Mouse (Mus musculus) left cerebral cortex, adult 9 months (tissue): ENCODE results near the gene Tent2.

ENCODE experiments used
- DNase-seq, 2 experiments: peaks; one replicate each; pipeline ENCODE4 v3.0.0; 2022; ENCODE audit warnings: low spot score in 2 of 2

Tent2 gene

DNA sequence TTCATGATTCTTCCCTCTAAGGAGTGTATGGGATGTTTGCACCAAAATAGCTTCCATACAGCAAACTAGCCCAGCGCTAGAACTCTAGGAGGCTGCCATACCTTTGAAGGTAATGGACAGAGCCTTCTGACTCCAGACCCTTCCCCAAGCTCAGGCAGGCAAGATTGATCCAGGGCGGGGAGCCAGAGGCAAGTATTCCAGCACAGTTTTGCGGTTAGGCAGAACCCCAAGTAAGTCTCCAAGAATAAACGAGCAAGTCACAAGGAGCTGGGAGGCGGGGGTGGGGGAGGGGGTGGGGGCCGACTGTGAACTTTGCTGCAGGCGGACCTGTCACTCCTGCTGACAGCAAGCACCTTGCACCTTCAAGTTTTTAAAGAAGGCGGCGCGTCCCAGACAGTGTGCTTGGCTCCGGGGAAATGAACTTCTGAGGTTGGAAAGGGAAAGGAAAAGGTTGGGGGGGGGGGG, 48.3 kb downstream of the Tent2 start:
- DNase-seq: no peak

DNA sequence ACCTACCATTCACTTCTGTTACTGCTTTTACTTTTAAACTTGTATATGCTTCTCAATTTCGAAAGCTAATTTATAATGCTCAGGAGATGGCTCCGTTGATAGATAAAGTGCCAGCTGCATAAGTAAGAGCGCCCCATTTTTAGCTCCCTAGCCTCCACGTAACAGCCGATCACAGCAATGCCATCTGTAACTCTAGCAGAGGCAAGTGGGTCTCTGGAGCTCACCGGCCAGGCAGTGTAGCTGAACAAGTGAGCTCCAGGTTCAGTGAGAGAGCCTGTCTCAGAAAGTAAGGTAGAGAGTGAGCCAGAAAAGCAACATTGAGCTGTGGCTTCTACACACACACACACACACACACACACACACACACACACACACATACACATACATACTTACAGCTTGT, 51.0 kb downstream of the Tent2 start:
- no peak for DNase-seq

GRCm38 (mm10) chr13:93138059-93138458, 54.1 kb downstream of the Tent2 start:
- DNase-seq: no peak

- DNase-seq: no peak
Observed at GRCm38 (mm10) chr13:93137098-93137497, 55.1 kb downstream of the Tent2 start.

DNA sequence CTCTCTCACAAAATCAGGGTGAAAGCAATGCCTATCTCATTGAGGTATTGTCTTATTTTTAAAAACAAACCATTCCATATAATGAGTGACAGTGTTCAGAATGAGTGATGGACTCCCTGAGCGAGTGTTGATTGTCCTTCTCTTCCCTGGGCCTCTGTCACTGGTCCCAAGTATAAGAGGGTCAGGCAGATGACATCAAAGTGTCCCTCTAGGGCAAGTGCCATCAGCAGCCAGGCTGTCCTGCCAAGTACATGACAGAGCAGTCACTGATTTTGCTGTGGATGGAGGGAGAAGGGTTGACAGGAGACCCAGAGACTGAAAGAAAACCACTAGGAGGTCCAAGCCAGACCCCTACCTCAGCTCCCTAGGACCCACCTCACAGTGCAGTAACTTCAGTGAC, 55.9 kb downstream of the Tent2 start:
- no peak for DNase-seq

DNA sequence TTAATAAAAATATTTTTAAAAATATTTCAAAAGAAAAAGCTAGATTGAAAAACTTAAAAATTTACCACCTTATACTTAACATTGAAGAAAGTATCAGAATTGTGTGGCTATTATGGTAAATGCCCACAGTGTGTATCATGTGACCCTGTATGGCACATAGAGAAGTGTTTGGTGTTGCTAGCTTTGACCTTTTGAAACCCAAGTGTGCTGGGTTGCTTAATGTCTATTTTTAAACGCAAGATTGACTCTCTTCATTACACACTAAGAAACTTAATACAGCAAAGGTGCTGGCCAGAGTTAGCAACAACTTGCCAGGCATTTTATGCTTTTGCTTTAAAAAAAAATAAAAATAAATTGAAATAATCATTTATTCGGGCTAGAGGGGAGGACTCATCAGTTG, 56.7 kb downstream of the Tent2 start:
- no peak for DNase-seq

DNA sequence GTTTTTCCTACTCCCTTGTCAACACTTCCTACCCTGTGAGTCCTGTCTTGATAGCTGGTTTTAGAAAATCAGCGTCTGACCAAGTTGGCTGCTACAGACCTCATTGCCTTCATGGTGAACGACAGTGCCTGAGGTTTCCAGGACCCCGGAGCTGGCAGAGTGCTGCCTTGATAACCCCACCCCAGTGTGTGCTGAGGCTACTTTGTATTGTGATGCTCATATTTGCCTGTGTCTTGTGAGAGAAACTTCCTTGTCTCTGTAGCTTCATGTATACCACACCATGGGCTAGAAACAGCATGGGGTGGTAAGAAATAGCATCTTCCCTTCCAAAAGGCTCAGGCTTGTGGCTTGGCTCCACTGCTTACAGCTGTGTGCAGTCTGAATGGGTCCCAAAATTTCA, 61.5 kb downstream of the Tent2 start:
- no peak for DNase-seq

DNA sequence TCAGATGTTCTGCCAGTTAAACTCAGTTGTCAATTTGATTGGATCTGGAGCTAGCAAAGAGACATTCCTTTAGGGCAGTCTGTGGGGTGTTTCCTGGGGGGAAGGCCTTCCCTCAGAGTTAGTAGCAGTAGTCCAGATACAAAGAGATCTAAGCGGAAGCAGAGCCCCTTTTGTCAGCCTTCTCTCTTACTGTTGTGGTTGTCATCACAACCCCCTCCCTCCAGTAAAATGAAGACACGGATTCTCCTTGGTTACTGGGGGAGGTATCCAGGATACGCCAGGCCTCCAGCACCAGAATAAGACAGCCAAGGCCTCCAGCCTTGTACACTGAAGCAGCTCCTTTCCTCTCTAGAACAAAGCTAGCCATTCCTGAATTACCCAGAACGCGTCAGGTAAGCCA, 63.2 kb downstream of the Tent2 start:
- DNase-seq: no peak

DNA sequence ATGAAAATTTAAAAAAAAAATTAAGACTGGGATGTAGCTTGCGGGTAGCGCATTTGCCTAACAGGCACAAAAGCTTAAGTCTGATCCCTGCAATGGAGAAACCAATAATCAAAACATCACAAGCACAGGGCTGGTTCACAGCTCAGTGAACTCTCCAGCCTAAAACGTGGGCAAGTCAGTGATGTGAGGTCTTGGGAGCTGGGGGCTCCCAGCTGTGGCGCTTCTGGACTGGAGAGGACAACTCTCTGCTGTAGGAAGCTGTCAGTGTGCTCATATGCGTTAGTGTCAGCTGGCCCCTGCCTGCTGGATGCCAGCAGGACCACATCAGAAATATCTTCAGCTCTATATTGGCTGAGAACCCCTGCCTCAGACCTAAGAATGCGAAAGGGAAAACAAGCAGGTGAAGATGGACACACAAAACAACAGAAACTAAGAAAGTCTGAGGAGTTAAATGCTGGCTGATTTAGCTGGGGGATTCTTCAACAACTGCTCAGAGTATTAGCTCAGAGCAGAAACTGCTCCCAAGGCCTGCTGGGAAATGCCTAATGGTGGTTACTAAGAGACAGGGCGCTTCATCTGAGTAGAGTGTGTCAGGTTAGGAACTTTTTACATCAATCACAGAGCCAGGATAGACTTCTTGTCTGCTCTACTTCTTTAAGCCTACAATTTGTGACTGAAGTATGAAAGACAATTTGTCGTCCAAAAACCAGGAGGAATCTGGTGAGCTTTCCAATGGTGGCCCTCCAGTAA, 63.9 kb downstream of the Tent2 start:
- DNase-seq: no peak

DNA sequence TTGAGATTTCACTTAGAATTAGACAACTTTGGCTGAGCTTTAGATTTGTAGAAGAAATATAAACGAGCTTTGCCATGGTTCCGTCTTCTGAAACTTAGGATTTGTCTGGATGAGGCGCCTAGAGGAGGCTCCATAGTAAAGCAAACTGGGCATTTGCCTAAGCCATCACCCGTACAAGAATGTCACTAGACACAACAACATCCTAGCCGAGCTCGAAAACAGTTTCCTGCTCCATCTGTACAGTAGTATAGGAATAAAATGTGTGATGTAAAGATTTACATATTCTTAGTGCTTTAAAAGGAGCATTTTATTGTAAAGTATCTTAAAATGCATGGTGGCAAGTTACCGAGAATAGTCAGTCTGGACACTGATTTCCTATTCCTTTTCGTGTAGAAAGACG, 69.9 kb downstream of the Tent2 start:
- DNase-seq: no peak

GRCm38 (mm10) chr13:93117241-93117640, 74.9 kb downstream of the Tent2 start:
- no peak for DNase-seq

- DNase-seq: no peak
Observed at GRCm38 (mm10) chr13:93102340-93103090, 89.7 kb downstream of the Tent2 start.

DNA sequence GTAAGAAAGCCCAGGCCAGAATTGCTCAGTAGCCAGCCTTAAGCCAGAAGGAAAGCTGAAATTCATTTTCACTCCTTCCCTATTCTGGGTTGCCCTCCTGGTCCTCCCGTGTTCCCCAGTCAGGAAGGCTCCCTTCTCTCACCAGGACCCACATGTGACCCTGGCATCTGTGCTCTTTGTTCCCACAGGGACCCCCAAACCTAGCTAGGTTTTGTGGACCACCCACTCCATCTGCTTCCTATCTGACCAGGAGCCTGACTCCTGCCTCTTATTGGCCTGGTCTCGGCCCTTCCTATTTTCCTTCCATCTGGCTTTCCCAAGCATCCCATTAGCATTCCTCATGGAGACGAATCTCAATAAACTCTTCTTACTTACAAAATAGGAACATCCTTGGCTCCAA, 93.6 kb downstream of the Tent2 start:
- DNase-seq: no peak

DNA sequence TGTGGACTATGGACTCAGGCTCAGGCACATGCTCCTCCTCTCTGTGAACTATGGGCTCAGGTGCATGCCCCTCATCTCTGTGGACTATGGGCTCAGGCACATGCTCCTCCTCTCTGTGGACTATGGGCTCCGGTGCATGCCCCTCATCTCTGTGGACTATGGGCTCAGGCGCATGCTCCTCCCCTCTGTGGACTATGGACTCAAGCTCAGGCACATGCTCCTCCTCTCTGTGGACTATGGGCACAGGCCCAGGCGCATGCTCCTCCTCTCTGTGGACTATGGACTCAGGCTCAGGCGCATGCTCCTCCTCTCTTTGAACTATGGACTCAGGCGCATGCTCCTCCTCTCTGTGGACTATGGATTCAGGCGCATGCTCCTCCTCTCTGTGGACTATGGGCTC, 95.5 kb downstream of the Tent2 start:
- DNase-seq: no peak
